Mouse (Mus musculus) telencephalon, adult 2 months (tissue): ENCODE results near the gene Tcte1.

Source experiments
- DNase-seq: peaks from one replicate; pipeline ENCODE4 v3.0.0-alpha.2; 2011; ENCODE audit warnings: low read depth, low spot score

The Tcte1 gene

DNA sequence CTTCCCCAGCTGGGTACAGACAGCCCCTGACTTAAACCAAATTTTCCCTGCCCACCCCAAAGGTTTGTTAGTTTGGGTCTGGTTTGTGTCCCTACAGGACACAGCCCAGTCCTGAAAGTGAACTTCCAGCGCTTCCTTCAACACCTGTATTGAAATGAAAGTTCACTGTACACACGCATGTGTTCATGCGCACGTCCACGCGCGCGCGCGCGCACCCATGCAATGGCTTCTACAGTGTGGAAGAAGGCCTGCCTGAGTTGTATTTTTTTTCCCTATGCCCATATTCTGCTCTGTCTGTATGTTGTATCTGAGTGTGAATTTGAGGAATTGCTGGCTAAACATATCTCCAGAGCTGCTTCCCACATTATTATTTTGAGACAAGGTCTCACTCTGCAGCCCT lies 41.9 kb downstream of the Tcte1 start:
- no peak for DNase-seq

DNA sequence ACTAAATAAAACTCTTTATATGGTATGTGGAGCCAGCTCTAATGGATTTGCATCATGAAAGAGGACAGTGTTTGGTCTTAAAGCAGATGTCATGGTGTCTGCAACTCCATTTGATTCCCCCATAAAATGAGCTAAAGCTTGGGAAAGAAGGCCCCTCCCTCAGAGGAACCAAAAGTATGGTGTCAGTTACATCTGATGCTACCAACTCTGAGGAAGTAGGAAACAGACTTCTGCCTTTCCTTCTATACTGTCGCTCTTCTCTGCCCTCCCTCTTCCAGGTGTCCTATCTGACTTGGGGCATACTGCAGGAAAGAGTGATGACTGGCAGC lies 42.8 kb downstream of the Tcte1 start:
- no peak for DNase-seq

DNA sequence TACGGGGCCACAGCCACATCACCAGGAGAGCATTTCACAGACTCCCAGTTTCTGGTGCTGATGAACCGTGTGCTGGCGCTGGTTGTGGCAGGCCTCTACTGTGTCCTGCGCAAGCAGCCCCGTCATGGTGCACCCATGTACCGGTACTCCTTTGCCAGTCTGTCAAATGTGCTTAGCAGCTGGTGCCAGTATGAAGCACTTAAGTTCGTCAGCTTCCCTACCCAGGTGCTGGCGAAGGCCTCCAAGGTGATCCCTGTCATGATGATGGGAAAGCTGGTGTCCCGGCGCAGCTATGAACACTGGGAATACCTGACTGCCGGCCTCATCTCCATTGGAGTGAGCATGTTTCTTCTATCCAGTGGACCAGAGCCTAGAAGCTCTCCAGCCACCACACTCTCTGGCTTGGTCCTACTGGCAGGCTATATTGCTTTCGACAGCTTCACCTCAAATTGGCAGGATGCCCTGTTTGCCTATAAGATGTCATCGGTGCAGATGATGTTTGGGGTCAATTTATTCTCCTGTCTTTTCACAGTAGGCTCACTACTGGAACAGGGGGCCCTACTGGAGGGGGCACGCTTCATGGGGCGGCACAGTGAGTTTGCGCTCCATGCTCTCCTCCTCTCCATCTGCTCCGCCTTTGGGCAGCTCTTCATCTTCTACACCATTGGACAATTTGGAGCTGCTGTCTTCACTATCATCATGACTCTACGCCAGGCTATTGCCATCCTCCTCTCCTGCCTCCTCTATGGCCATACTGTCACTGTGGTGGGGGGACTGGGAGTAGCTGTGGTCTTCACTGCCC lies 43.3 kb downstream of the Tcte1 start:
- no peak for DNase-seq

DNA sequence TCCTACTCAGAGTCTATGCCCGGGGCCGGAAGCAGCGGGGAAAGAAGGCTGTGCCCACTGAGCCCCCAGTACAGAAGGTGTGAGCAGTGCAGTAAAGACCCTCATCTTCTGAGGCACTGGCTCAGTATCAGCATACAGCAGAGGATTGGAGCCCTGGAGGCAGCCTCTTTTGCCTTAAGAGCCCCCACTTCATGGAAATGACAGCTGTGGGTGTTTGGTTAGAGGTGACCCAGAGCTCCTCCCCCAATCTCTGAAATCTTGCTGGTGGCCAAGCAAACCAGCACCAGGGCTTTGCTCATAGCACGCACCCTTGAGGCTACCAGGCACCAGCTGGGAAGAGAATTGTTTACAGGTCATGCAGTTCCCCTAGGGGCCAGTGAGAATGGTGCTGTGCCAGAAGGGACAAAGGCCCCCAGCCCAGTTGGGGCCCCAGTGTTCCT lies 43.9 kb downstream of the Tcte1 start:
- DNase-seq: no peak

DNA sequence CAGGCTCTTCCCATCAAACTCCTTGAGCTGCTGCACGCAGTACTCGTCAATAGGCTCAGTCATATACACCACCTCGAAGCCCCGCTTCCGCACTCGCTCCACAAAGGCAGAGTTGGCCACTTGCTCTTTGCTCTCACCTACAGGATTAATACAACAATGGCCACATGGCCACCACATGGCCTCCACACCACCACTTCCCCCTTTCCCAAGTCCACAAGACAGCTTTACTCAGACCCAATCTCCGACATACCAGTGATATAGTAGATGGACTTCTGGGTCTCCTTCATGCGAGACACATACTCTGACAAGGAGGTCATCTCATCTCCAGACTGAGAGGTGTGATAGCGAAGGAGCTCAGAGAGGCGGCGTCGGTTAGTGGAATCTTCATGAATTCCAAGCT lies 45.8 kb downstream of the Tcte1 start:
- no peak for DNase-seq

DNA sequence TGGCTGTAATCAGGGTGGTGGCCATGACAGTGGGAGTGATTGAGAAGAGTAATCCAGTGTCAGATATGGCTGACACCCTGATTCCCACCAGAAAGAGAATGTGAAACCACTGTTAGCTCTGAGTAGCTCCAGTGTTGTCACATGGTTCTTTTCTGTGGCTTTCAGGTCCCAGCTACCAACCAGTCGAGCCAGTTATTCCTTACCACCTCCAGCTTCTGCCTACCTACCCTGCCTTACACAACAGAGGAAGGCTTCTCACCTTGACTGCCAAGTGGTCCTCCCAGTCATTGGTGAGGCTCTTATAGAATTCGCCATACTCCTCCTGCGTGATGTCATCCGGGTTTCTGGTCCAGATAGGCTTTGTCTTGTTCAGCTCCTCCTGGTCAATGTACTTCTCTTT lies 46.8 kb downstream of the Tcte1 start:
- no peak for DNase-seq

DNA sequence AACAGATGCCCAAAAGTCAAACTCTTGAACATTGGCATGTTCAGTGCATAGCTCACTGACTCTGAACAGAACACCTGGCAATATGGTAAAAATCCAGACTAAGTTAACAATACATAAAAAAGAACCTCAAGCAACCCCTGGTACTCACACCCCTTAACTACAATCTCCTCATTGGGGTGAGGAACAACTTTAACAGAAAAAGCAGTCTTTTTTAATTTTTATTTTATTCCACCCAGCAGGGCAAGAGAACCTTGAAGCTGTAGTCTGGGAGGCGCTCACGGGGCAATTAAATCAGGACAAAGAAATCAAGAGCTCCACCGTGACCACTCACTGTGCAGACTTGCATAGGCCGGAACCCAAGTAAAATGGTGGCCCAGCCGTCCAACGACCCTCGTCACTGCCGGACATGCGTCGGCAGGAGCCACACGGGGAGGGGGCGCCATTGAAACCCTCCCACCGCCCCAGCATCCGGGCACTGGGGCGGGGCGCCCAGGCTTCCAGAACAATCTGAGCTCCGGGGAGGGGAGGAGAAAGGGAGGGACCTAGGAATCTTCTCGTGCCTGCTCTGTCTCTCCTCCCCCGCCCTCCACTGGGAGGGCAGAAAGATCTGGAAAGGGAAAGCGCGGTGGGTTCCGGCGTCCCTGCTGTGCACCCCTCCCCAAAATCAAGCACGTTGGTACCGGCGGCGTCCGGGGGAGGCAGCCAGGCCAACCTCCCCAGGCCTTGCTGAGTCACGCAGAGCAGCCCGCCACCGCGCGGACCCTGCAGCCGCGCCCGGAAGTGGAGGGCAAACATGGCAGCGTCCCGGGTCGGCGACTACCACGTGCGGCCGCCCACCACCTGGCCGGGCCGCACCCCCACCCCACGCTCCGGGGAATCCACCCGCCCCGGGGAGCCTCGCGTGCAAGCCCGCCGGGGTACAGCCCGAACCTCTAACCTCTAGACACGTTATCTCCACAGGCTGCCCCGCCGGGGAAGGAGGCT lies 49.2 kb downstream of the Tcte1 start:
- DNase-seq: no peak

DNA sequence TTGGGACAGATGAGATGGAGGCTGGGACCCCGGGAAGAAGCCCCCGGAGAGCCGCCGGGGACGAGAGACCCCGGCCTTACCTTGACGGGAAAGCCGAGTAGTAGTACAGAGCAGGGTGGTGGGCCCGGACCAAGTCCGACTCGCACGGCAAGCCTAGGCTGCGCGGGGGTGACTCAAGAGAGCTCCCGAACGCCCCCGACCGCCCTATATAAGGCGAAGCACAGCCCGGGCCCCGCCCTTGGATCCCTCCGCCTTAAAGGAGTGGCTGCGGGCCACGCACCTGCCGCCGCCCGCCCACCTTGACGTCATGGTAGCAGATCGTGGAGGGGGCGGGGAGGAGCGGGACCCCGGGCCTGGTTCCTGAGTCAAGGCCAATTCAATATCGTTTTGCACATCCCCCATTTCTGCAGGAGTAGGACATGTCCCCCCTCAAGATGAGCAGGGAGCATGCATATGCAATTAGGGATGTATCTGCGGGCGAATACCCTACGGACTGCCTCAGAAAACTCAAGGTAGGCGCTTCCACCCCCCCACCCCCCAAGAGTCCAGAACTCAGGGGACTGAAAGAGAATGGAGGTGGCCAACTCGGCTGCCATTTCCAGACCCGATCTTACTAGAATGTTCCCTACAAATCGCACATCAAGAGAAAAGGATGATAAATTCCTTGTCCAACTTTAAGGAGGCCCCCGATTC lies 50.0 kb downstream of the Tcte1 start, which contains the start of gene Hsp90ab1:
Hsp90ab1 (minus strand) TSS at position 185 of the 693 bp plus-strand sequence.
- DNase-seq: peak; percentile 95

DNA sequence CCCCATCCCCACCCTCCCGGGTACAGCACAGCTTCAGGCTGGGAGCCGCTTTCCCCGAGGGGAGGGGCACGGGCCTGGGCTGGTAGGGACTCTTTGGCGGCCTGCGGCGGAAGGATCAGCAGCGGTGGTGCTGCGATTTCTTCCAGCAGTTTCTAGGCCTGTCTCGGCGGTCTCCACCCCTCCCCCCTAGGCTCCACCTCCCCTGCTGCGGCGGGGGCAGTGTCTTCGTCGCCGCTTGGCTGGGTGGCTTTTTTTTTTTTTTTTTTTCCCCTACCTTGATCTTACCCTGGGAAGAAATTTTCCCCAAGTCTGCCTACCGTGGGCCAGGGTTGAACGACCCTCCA lies 50.5 kb downstream of the Tcte1 start:
- DNase-seq: peak; percentile 93

DNA sequence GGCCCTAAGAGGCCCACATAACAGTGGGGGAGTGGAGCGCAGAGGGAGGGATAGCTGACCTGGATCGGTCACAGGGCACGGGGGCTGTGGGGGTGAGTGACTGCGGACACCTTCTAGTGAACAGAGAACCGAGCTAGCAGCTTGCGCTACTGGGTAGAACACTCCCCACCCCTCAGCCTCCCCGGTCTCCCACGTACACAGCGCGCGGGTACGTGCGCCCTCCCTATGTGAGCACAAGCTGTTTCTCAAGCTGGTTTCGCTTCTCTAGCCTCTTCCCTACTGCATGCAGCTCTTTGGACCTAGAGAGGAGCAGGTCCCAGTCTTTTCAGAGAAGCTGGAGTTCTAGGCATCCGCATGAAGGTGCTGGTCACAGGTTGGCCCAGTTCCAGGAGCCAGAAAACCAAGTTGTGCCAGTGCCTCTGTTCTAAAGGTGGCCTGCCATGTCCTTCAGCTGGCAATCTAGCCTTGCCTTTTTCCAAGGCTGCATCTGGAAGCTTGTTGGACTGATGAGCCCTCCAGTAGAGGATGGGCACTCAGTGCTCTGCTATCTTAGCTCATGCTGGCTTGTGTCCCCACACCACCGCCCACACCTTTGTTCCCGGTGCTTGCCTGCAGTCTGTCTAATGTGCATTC lies 51.0 kb downstream of the Tcte1 start:
- DNase-seq: peak; percentile 90

DNA sequence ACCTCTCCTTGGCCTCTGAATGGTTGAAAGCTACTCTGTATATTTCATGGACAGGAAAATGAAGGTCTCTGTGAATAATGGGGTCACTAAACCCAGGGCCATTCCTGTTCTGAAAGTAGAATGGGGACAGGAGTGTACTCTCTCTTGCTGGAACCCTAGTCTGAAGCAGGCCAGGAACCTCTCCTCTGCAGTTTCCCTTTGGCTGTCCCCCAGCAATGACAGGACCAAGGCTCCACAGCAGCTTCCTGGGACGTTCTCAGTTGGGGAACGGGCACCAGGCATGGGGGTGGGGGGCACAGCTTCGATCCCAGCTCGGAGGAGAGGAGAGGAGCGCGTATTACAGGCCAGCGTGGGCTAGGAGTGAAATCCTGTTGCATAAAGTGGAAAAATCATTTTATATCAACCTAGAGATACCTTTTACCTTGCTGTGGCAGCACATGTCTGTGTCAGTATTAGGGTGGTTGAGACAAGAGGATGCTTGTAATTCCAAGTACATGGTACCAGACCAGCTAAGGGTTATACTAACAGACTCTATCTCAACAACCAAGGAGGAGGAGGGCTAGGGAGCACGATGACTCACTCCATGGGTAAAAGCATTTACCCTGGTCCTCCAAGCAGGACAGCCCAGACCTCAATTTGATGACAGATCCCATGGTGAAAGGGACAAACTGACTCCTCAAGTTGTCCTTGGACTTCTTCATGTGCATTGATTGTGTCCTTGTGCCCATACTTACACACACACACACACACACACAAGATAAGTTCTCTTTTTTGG lies 52.1 kb downstream of the Tcte1 start:
- DNase-seq: no peak

DNA sequence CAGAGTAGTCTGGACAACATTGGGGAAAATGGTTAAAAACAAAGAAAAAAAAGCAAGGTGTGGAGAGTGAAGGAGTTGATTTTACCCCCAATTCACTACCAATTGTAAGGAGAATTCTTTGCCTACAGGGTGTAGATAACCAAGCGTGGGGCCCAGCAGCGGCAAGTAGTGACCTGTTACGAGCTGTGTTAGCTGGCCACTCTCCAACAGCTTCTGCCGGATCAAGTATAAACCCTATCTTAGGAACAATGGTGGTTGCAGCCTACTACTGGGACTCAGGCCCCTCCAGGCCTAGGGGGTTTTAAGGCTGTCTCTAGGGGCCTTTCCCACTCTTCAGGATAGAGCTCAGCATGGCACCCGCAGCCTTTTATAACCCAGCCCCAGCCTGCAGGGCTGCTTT lies 55.0 kb downstream of the Tcte1 start:
- no peak for DNase-seq

DNA sequence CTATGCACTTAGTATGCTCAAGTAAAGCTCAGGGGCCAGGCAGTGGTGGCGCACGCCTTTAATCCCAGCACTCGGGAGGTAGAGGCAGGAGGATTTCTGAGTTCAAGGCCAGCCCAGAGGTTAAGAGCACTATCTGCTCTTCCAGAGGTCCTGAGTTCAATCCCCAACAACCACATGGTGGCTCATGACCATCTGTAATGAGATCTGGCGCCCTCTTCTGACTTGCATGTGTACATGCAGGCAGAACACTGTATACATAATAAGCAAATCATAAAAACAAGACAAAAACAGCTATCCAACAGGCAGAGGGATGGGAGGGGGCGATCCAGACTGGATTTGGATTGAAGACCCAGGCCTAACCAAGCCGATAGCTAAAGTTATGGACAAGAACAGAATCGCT lies 55.6 kb downstream of the Tcte1 start:
- DNase-seq: no peak

DNA sequence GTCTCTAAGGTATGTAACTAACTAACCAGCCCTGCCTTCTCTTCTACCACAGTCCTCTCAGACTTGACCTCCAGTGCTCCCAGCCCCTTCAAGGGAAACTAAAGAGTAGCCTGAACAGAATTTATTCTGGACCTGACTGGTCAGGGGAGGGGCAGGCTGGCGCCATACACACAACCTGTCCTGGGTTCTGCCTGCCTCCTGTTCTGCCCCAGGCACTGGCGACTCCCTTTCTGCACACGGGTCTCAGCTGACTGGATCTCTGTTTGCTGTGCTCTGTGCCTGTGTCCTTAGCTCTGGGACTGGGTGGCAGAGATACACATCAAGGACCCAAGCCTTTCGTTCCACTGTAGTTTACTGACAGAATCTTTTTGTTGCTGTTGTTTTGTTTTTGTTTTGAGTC lies 56.3 kb downstream of the Tcte1 start:
- no peak for DNase-seq

DNA sequence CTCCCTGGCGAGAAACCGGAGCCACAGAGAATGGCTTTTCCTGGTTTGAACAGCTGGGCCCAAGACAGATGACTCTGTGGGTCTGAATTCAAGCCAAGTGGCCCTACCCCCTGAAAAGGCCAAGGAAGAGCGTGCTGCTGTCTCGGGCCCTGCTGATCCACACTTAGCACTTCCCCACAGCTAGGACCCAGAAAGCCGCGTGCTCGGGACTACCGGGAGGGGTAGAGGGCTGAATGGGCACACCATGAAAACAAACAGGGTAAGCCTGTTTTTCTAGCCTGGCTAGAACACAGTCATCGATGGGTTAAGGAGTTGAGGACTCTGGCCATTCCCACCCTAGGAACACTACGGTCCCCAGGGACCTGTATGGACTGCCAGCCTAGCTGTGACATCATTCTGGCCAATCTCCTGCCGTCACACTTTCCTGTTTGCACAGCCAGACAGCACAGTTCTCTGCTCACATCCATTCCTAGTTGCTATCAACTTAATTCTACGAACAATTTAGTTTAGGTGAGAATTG lies 57.8 kb downstream of the Tcte1 start:
- DNase-seq: no peak

DNA sequence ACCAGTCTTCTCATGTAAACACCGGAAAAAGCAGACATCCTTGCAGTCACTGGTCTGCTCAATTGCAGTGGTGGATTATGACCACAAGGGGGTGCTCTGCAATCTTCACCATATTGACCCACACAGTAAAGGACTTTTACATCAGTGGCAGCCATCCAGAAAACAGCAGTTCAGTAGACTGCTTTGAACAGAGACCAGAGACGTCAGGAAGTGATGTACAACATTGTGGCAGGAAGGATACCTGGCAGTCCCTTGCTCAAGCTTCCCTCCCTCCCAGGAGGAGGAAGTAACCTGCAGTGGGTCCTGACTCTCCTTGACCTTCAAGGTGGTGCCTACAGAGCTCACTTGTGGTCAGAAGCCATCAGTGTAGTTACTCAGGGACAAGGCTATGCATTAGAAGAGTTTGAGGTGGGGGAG lies 58.3 kb downstream of the Tcte1 start:
- no peak for DNase-seq

DNA sequence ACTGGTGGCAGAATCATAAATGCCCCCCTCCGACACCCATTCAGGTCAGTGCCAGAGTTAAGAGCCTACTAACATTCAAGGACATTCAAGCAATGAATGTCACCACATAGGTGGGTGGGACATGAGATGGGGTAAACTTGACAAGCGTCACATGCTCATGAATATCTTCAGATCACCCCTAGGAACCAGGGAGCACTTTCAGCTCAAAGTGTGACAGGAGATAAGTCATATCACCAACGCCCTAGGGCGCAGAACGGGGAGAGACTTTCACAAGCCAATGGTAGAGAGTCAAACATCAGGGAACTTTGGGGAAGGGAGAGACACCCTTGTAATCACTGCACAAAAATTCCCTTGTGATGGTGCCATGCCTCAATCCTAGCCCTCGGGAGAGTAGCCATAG lies 59.0 kb downstream of the Tcte1 start:
- DNase-seq: no peak

DNA sequence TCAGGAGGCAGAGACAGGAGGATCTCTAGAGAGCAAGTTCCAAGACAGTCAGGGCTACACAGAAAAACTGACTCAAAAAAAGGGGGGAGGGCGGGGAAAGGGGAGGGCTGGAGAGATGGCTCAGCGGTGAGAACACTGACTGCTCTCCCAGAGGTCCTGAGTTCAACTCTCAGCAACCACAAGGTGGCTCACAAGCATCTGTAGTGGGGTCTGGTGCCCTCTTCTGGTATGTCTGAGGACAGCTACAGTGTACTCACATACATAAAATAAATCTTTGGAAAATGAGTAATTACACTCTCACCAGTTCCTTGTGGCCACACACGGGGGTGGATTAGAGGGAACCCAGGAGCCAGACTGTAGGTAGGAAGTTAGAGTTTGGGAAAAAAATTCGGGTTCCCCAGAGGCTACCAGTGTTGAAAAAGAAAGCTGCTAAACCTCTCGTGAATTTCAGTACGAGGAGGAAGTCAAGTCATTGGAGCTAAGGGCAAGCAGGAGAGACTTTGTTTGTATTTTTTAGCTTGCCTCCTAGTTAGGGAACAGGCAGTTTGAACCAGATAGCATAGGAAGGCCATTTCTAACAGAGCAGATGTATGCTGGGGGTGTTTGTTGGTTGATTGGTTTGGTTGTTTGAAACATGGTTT lies 59.6 kb downstream of the Tcte1 start:
- DNase-seq: no peak

DNA sequence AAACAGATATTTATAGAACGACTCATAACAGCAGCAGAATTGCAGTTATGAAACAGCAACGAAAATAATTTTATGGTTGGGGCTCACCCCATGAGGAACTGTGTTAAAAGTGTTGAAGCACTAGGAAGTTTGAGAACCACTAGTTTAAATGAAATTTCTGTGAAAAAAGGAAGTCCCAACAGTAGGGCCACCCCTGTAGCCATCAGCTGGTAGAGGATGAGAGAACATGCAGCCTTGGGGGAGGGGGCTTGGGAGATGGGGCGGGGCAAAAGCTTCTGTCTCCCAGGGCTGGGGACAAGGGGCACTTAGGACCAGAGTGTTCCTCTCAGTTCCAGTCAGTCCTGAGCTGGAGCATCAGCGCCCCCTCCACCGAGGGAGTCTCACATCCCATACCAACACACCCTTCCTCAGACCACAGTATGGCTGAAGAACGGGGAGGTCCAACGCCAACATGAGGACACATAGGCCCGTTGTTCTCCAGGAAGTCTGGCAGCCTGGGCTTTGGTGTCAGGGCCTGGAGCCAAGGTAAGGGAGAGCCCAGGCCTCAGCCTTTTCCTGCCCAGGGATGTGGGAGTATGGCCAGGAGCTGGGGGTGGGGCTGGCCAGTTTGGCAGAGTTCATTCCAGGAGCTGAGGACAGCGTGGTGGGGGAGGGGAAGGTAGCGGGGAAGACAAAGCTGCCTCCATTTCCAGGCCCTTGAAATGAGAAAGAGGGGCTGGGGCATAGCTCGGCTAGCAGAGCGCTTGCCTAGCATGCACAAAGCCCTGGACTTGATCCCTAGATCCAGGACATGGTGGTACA lies 61.1 kb downstream of the Tcte1 start:
- DNase-seq: no peak
